Mouse (Mus musculus) brain, adult 2 months (tissue): ENCODE results near the gene Sst.

Source experiments
- DNase-seq: peaks from one replicate; pipeline ENCODE4 v3.0.0; 2011; ENCODE audit warnings: low read depth, low spot score

Sst gene

DNA sequence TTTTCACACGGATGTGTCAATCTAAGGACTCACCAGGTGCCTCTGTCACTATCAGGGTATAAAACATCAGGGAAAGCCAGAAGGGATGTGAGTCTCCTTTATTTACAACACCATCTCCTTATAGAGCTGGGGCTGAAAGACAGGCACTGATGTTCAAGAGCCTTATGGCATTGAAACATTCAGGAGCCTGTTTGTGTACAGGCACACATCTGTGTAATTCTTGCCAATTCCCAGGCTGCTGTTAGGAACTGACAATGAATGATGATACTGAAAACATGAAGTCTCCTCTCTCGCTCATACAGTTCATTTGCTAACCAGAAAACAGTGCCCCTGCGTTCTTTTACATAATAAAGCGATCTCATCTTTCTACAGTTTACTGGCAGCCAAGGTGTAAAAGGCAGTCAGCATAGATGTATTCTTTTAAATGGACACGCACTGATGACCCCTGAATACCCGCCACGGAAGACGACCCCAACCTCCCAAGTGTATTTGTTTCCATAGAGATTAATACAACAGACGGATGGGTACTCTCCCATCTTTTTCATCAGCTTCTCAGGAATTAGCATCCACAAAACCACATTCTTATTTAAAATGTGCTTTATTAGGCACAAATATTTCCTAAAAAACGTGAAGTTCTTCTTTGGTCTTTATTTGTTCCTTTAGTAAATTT lies 2.7 kb downstream of the Sst start:
- DNase-seq: no peak

DNA sequence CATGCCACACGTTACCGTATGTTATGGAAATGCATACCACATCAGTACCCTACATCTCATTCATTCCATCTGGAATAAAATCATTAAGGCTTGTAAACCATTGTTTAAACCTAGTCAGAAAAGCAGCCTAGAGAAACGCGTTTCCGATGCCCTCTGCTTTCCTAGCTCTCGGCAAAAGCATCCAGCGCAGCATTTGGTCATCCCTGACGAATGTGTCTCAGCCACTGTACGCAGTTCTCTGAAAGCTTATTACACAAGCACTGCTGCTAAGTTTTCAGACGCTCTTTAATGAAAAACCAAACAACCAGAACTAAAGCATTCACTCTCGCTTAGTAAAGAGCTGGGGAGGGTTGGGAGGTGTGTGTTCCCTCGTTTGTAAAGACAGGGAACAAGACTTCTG lies 5.7 kb downstream of the Sst start:
- peak; percentile 28 for DNase-seq

DNA sequence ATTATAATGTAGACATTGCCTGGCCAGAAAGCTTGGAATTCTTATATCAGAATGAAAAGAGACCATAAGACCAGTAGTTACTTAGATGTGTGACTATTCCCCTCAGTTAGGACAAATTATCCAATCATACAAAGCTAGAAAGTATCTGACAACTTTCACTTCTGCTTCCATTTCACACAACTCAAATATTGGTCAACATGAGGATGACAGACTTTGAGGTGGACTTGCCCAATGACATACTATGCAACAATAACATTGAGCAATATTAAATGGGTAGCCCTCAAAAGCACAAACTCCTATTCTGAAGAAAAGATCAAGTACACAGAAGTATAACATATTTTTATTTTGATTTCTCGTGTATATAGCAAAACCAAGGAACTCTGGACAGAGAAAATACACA lies 35.5 kb downstream of the Sst start:
- no peak for DNase-seq

DNA sequence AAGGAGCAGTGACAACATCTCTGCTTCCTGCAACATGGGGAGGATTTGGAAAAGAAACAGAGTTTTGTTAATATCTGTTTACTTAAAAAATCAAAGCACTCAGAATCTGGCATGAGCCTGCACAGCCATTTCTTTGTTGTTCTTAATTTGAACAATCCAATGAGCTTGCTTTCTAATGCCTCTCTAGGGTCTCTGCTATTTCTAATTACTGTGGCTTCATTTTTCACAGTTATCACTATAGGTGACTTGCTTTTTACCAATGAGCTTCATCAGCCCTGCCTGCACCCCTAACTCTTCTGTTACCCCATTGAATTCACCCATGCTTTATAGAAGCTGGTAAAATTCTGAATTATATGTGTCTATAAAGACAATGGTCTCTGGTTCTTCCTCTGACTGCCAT lies 41.0 kb downstream of the Sst start:
- DNase-seq: no peak

DNA sequence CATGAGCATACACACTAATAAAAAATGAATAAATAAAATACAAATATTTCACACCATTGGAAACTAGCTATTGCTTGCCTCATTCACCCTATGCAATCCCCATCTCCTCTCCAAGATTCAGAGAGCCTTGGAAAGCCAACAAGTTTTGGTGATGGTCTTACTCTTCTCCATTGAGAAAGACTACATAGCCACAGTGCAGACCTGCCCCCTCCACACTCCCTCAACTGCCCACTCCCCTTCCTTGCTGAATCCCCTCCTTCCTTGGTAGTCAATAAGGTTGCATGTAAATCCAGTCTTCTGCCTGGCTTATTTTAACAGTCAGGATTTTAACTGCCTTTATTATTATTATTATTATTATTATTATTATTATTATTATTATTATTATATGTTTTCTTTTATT lies 41.6 kb downstream of the Sst start:
- no peak for DNase-seq

DNA sequence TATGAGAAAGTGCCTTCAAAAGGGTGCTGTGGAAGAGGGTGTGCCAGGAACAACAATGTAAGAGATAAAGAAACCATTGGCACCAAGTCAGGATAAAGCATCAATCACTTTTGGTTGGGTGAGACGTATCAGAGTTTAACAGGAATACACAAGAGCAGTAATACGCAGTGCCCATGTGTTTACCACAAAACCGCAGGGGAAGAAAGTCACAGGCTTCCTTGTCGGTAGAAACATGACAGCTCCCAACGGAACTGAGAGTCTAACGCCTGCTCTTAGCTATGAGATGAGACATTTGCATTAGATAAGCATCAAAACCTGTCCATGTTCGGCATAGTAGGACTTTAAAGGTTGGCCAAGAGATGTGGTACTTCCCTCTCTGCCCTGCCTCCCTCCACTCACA lies 46.1 kb downstream of the Sst start:
- DNase-seq: no peak

DNA sequence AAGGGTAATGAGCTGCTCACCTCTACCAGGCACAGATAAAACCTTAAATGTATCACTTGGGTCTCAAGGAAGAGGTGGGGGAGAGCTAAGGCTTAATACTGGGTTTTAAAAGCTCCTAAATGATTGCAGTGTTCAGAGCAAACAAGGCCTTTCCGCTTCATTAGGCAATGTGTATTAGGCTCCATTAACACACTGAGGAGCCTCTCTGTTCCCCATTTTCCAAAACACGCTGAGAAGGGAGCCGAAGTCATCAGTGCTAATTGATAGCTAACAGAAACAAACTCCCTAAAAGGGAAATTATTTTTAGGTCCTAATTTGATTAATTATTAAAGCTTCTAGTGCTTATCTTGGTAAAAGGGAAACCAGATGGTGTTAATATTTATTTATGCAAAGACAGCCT lies 48.1 kb downstream of the Sst start:
- no peak for DNase-seq
